Mouse (Mus musculus): ENCODE data around the gene Krtap4-13.
"Not testable (repeated sequence)": the region's sequence is repeated elsewhere in the genome, so short reads cannot be mapped to it uniquely, and the experiment has no call there.

The Krtap4-13 gene

DNA sequence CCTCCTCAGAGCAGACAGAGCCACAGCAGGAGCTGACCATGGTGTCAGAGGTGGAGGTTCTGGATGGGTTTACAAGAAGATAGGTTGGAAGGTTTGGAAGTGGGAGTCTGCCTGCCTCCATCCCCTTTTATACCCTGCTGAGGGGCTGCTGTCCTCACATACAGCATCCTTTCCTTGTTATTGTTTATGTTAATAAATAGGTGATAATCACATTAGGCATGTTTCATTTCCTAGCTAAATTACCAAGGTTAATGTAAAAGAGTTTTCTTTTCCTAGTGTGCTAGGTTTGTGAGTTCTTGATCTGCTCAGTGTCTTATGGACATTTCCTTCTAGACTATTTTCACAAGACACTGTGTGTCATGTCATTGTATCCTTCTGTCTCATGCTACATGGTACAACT lies at the start of gene Krtap4-13:
Krtap4-13 (minus strand) TSS at position 101 of the 400 bp plus-strand sequence.
- DNase-seq (ENCODE audit: low read depth, low spot score), result not testable (repeated sequence)

DNA sequence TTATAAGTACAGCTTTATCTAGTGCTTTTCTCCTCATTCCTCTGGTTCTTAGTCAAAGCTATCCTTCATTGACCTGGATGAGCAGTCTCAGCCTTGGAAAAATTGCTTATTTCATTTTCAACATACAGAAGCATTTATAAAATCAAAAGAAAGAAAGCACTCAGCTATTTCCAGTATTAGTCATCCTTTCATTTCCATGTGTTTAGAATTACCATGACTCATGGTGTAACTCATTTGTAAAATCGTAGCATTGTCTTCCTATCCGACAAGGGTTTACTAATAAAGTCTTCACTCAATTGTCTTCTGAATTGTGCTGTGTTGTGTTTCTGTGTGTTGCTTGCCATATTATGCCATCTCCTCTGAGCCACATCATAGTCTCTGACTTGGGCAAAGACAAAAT lies 49.1 kb upstream of the Krtap4-13 start:
- DNase-seq (ENCODE audit: low read depth, low spot score), result no peak

DNA sequence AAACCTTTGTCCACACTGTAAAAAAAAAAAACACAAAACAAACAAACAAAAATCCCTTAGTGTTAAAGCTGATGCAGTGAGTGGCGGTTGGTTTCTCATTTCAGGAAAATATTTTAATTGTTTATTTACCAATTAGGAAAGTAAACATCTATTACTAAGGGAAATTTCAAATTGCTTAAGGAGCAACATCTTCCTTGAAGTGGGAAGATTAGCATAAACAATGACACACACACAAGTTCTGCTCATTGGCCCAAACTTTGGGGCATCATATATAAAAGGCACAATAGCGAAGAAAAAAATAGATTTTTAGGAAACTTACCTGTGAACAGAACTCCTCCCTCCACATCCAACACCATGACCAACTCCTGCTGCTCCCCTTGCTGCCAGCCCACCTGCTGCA lies 47.9 kb upstream of the Krtap4-13 start, which contains the start of gene Gm11568:
Gm11568 (plus strand) TSS at position 301 of the 400 bp plus-strand sequence.
- no peak for DNase-seq (ENCODE audit: low read depth, low spot score)

DNA sequence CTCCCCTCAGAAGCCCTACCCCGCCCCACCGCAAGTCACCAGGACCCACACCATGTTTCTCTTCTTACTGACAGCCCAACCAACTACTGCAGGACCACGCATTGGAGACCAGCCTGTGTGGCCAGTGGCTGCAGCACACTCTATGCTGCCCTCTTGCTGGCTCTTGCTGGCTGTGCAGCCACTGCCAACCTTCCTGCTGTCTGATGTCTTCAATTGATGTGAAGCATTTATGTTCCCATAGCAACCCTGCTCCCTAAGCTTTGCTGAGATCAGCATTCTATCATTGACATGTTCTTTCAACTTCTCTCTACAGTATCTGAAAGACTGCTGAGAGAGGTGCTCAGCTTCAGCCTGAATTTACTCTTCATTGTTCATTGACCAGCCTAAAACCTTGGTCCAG lies 44.4 kb upstream of the Krtap4-13 start:
- DNase-seq (ENCODE audit: low read depth, low spot score), result no peak

DNA sequence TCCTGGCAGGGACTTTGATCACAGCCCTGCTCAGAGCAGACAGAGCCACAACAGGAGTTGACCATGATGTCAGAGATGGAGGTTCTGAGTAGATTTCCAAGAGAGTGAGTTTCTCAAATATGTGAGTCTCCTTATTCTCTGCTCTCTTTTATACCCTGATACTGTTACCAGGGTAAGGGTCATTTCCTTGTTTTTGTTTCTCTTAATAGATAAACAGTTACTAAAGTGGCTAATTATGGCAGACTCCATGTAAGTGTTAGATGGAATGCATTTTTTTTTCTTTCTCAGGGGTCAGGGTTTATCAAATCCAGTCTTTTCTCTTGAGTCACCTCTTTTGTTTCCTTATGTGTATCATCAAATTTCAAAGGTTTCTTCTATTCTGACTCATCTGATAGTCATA lies 41.8 kb upstream of the Krtap4-13 start, which contains the start of gene Krtap4-16:
Krtap4-16 (minus strand) TSS at position 101 of the 400 bp plus-strand sequence.
- no peak for DNase-seq (ENCODE audit: low read depth, low spot score)

DNA sequence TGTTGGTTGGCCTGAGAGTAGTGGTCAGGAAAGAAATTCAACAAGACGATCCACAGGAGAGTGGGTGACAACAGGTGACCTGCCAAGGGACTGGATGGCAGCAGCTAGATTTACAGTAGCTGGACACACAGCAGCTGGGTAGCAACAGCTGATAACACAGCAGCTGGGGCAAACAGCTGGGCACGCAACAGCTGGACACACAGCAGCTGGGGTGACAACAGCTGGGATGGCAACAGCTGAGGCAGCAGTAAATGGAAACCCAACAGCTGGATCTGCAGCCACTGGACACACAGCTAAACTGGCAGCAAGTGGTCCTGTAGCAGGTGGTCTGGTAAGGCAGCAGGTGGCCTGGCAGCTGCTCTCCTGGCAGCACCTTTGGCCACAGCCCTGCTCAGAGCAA lies 37.1 kb upstream of the Krtap4-13 start:
- no peak for DNase-seq (ENCODE audit: low read depth, low spot score)

DNA sequence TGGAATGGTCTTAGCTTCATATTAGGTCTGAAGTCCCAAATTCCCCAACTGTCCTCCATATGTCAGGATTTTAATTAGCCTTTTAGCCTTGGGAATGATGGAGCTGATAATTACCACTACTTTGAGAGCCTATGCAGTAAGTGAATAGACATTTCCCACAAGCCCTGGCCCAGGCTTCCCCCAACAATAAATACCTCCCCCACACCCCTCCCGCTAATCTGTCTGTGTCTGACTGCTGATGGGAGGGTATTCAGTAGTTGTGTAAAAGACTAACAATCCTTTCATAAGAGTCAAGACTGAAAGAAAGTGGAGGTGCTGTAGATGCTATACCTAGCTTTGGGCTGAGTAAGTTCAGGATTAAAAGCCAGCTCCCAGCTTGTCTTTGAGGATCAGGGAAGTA lies 32.5 kb upstream of the Krtap4-13 start:
- DNase-seq (ENCODE audit: low read depth, low spot score), result no peak

DNA sequence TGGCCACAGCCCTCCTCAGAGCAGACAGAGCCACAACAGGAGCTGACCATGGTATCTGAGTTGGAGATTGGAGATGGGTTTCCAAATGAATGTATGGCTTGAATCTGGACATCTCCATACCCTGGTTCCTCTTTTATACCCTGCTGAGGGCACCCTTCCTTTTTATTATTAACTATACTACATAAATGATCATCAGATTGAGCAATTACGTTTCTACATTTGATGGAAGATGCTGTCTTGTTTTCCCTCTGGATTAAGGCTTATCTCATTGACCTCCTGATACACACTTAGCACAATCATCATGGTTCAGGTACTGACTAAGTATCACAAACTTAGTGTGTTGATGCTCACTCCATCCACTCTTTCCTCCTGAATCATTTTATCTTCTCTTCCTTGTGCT lies 28.3 kb upstream of the Krtap4-13 start, which contains the start of gene 2300003K06Rik:
2300003K06Rik (minus strand) TSS at position 101 of the 400 bp plus-strand sequence.
- no peak for DNase-seq (ENCODE audit: low read depth, low spot score)

DNA sequence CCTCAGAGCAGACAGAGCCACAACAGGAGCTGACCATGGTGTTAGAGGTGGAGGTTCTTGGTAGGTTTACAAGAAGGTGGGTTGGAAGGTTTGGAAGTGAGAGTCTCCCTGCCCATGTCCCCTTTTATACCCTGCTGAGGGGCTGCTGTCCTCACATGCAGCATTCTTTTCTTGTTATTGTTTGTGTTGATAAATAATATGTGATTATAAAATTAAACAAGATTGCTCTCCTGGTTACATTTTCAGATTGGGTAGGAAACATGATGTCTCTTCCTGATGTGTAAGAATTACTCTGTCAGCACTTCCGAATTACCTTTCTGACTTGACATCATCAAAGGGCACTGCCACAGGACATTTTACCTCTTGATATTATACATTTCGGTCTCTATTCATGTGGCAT lies 5.9 kb upstream of the Krtap4-13 start, which contains the start of gene Gm11564:
Gm11564 (minus strand) TSS at position 101 of the 400 bp plus-strand sequence.
- not testable (repeated sequence) for DNase-seq (ENCODE audit: low read depth, low spot score)

DNA sequence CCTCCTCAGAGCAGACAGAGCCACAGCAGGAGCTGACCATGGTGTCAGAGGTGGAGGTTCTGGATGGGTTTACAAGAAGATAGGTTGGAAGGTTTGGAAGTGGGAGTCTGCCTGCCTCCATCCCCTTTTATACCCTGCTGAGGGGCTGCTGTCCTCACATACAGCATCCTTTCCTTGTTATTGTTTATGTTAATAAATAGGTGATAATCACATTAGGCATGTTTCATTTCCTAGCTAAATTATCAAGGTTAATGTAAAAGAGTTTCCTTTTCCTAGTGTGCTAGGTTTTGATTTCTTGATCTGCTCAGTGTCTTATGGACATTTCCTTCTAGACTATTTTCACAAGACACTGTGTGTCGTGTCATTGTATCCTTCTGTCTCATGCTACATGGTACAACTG lies 5.3 kb downstream of the Krtap4-13 start, which contains the start of gene Gm11554:
Gm11554 (minus strand) TSS at position 101 of the 400 bp plus-strand sequence.
- not testable (repeated sequence) for DNase-seq (ENCODE audit: low read depth, low spot score)

DNA sequence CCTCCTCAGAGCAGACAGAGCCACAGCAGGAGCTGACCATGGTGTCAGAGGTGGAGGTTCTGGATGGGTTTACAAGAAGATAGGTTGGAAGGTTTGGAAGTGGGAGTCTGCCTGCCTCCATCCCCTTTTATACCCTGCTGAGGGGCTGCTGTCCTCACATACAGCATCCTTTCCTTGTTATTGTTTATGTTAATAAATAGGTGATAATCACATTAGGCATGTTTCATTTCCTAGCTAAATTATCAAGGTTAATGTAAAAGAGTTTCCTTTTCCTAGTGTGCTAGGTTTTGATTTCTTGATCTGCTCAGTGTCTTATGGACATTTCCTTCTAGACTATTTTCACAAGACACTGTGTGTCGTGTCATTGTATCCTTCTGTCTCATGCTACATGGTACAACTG lies 10.9 kb downstream of the Krtap4-13 start, which contains the start of gene Gm11569:
Gm11569 (minus strand) TSS at position 101 of the 400 bp plus-strand sequence.
- not testable (repeated sequence) for DNase-seq (ENCODE audit: low read depth, low spot score)

DNA sequence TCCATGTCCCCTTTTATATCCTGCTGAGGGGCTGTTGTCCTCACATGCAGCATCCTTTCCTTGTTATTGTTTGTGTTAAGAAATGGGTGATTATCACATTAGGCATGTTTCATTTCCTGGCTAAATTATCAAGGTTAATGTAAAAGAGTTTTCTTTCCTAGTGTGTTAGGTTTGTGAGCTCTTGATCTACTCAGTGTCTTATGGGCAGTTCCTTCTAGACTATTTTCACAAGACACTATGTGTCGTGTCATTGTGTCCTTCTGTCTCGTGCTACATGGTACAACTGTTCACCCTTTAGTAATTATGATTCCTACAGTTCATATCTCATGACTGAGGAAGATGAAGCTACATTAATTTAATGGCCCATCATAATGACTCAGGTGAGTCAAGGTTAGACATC lies 16.3 kb downstream of the Krtap4-13 start, which contains the start of gene Gm11596:
Gm11596 (minus strand) TSS at position 101 of the 400 bp plus-strand sequence.
- no peak for DNase-seq (ENCODE audit: low read depth, low spot score)

DNA sequence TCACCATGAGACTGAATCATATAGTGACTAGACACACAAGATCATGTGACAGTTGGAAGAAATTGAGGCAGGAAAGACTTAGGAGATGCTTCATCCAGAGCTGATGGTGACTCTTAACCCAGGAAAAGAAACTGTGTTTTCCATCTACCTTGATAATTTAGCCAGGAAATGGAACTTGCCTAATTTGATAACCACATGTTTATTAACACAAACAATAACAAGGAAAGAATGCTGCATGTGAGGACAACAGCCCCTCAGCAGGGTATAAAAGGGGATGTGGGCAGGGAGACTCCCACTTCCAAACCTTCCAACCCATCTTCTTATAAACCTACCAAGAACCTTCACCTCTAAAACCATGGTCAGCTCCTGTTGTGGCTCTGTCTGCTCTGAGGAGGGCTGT lies 24.8 kb downstream of the Krtap4-13 start, which contains the start of gene Krtap4-9:
Krtap4-9 (plus strand) TSS at position 301 of the 400 bp plus-strand sequence.
- not testable (repeated sequence) for DNase-seq (ENCODE audit: low read depth, low spot score)

DNA sequence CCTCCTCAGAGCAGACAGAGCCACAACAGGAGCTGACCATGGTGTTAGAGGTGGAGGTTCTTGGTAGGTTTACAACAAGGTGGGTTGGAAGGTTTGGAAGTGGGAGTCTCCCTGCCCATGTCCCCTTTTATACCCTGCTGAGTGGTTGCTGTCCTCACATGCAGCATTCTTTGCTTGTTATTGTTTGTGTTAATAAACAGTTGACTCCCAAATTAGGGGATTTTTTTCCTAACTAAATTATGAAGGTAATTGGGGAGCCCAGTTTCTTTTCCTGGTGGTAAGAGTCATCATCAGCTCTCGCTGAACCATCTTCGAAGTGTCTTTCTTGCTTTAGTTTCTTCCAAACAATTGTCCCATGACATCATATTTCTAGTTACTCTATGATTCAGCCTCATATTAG lies 29.1 kb downstream of the Krtap4-13 start, which contains the start of gene Krtap4-8:
Krtap4-8 (minus strand) TSS at position 101 of the 400 bp plus-strand sequence.
- no peak for DNase-seq (ENCODE audit: low read depth, low spot score)

DNA sequence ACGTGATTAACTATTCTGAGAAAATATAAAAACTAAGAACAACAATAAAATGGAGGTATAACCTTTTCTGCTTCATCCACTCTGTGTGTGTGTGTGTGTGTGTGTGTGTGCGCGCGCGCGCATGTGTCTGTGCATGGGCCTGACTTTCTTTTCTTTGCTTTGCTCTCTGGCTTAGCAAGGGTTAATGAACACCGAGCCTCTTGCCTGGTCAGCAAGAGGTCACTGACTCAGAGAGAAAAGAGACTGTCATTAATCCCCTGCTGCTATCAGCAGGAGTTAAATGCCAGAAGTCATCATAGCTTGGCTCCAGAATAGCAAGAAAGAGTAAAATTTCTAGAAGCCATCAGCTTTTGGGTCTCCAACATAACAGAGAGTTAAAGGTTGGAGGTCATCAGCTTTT lies 31.3 kb downstream of the Krtap4-13 start:
- DNase-seq (ENCODE audit: low read depth, low spot score), result no peak

DNA sequence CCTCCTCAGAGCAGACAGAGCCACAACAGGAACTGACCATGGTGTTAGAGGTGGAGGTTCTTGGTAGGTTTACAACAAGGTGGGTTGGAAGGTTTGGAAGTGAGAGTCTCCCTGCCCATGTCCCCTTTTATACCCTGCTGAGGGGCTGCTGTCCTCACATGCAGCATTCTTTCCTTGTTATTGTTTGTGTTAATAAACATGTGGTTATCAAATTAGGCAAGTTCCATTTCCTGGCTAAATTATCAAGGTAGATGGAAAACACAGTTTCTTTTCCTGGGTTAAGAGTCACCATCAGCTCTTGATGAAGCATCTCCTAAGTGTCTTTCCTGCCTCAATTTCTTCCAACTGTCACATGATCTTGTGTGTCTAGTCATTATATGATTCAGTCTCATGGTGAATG lies 36.9 kb downstream of the Krtap4-13 start, which contains the start of gene Gm11595:
Gm11595 (minus strand) TSS at position 101 of the 400 bp plus-strand sequence.
- not testable (repeated sequence) for DNase-seq (ENCODE audit: low read depth, low spot score)

DNA sequence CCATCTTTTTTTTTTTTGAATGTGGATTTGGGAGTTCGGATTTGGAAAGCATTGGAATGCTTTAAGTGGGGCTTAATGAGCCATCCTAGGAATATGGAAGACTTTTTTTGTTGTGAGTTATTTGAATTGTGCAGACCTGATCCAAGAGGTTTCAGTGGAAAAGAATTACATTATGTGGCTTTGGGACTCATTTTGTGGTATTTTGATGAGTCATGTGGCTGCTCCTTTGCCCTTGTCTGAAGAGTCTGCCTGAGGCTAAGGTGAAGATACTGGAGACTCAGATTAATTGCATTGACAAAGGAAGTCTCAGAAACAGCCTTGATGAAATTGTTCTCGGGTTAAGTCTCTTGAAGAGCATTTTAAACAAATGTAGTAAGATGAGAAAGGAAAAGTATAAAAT lies 41.3 kb downstream of the Krtap4-13 start:
- no peak for DNase-seq (ENCODE audit: low read depth, low spot score)

All from c-Kit-negative CD71-positive TER-119-positive erythroid progenitor cells, embryonic 14.5 days (primary cell).